Mouse (Mus musculus): ENCODE measurements around the gene Cib2. TPM values are rescaled to one million over a fixed set of nuclear protein-coding genes. Genes with fewer than 3 reads are reported as not detected.

Cib2 gene
- total and polyA plus RNA-seq, 3 experiments = 0.08 TPM; not detected in 2

DNA sequence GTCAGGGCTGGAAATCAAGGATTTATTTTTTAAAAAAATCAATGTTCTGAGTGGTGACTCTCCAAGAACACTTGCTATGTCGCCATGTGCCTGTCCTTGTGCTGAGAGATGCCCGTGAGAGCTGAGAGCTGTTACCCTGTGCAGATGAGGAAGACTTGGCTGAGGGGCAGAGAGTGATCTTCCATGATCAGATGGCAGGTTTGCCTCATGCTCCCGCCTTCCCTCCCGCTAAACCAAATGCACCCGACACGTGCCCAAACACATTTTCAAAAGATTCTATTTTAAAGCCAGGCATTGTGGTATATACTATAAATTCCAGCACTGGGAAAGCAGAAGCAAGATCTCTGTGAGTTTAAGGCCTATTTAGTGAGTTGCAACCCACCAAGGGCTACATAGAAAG, 29.2 kb downstream of the Cib2 start:
- ATAC-seq (ENCODE audit: extremely low read depth, insufficient number of reproducible peaks, low FRiP score, poor library complexity, severe bottlenecking) (no peak), DNase-seq (ENCODE audit: low spot score) (no peak)
- H3K9me3 ChIP-seq (replicated peaks) = no peaks in the 10 kb centered on the region
- H3K4me3 ChIP-seq (ENCODE audit: low read depth, low read length) = no peak overlapping the region
- no peaks in the 10 kb centered on the region for H3K36me3 ChIP-seq (replicated peaks)
- H3K27me3 ChIP-seq (ENCODE audit: insufficient read depth, low read length) = peaks cover 5% of the 10 kb centered on the region; the same call in 1 of the 2 replicates
- TF ChIP-seq GATA1 (IDR thresholded peaks at IDR 0.05; ENCODE audit: borderline replicate concordance, low read length) (no peak), TAL1 (conservative IDR thresholded peaks at IDR 0.05; ENCODE audit: low read depth, low read length) (no peak), GATA2 (IDR thresholded peaks at IDR 0.05; ENCODE audit: borderline replicate concordance, low read depth, low read length) (no peak), CTCF (IDR thresholded peaks at IDR 0.05; ENCODE audit: low read depth, low read length) (no peak), POLR2AphosphoS5 (IDR thresholded peaks at IDR 0.05; ENCODE audit: insufficient replicate concordance, low read depth, low read length) (no peak)
- no peaks in the 10 kb centered on the region for H3K4me1 ChIP-seq (ENCODE audit: insufficient read depth, low read depth, low read length)

DNA sequence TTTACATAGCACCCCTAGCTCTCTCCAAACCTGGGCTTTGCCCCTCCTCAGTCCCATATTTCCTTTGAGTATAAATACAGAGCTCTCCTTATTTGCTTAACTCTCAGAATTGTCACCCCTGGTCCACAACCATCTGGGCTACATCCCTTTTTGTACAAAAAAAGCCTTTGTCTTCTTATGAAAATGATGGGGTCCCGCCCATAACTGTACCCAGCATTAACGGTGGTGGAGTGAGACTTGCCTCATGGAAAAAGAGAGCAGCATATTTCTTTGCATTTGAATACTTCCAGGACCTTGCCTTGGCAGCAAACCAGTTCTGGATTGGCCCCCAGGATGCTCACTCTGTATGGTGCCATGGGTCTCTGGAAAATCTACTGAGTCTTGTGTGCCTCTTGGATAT, 30.1 kb downstream of the Cib2 start:
- TF ChIP-seq CTCF (IDR thresholded peaks at IDR 0.05; ENCODE audit: low read depth, low read length) = no peak
- TF ChIP-seq POLR2AphosphoS5 (IDR thresholded peaks at IDR 0.05; ENCODE audit: insufficient replicate concordance, low read depth, low read length) = no peak
- no peak for TF ChIP-seq TAL1 (conservative IDR thresholded peaks at IDR 0.05; ENCODE audit: low read depth, low read length)
- TF ChIP-seq GATA2 (IDR thresholded peaks at IDR 0.05; ENCODE audit: borderline replicate concordance, low read depth, low read length) = no peak
- no peak for TF ChIP-seq GATA1 (IDR thresholded peaks at IDR 0.05; ENCODE audit: borderline replicate concordance, low read length)
- H3K36me3 ChIP-seq (replicated peaks) = no peaks in the 10 kb centered on the region
- DNase-seq (ENCODE audit: low spot score) (no peak), ATAC-seq (ENCODE audit: extremely low read depth, insufficient number of reproducible peaks, low FRiP score, poor library complexity, severe bottlenecking) (no peak)
- peaks cover 5% of the 10 kb centered on the region; the same call in 1 of the 2 replicates for H3K27me3 ChIP-seq (ENCODE audit: insufficient read depth, low read length)
- H3K4me3 ChIP-seq (ENCODE audit: low read depth, low read length) = no peak overlapping the region
- no peaks in the 10 kb centered on the region for H3K9me3 ChIP-seq (replicated peaks)
- no peaks in the 10 kb centered on the region for H3K4me1 ChIP-seq (ENCODE audit: insufficient read depth, low read depth, low read length)

DNA sequence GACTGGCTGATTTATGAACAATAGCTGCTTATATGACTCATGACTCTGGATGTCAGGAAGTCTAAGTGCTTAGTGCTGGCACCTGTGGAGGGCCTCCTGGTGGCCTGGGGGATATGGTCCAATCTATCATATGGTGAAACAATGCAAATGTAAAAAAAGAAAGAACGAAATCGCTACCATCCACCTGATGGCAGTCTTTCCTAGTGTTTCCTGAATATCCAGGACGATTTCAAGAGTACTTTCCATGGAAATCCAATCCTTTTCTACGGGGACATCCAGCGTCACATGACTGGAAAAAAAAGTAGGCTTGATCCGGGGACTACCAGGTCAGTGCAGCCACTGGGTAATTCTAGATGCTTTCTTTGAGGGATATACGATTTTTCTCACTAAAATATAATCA, 32.3 kb downstream of the Cib2 start:
- H3K4me1 ChIP-seq (ENCODE audit: insufficient read depth, low read depth, low read length) = no peaks in the 10 kb centered on the region
- ATAC-seq (ENCODE audit: extremely low read depth, insufficient number of reproducible peaks, low FRiP score, poor library complexity, severe bottlenecking) = no peak
- H3K9me3 ChIP-seq (replicated peaks) = no peaks in the 10 kb centered on the region
- H3K36me3 ChIP-seq (replicated peaks) = no peaks in the 10 kb centered on the region
- H3K4me3 ChIP-seq (ENCODE audit: low read depth, low read length) = no peak overlapping the region
- TF ChIP-seq TAL1 (conservative IDR thresholded peaks at IDR 0.05; ENCODE audit: low read depth, low read length) (no peak), CTCF (IDR thresholded peaks at IDR 0.05; ENCODE audit: low read depth, low read length) (no peak), POLR2AphosphoS5 (IDR thresholded peaks at IDR 0.05; ENCODE audit: insufficient replicate concordance, low read depth, low read length) (no peak), GATA2 (IDR thresholded peaks at IDR 0.05; ENCODE audit: borderline replicate concordance, low read depth, low read length) (no peak)
- DNase-seq (ENCODE audit: low spot score) = no peak
- H3K27me3 ChIP-seq (ENCODE audit: insufficient read depth, low read length) = 0 out of 2 replicates have a peak, but pooled peaks cover 2% of the 10 kb centered on the region

DNA sequence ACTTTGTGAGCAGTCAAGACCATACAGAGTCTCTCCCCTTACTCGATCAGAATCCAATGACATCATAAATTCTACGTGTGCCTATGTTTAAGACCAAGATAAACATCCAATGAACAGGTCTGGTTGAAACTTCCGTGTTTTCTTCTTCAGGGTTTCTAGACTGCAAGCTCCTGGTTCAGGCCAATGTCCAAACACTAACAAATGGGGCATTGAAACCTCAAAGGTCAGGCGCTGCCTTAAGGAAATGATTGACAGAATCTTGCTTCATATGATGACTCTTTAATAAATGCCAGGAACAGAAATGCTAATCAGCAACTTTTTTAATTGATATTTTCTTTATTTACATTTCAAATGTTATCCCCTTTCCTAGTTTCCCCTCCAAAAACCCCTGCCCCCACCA, 39.7 kb downstream of the Cib2 start:
- Histone ChIP-seq H3K9me3 (replicated peaks) (no peaks in the 10 kb centered on the region), H3K27me3 (ENCODE audit: insufficient read depth, low read length) (peaks cover 5% of the 10 kb centered on the region; the same call in 1 of the 2 replicates), H3K4me3 (ENCODE audit: low read depth, low read length) (no peak overlapping the region), H3K4me1 (ENCODE audit: insufficient read depth, low read depth, low read length) (no peaks in the 10 kb centered on the region), H3K36me3 (replicated peaks) (no peaks in the 10 kb centered on the region)
- ATAC-seq (ENCODE audit: extremely low read depth, insufficient number of reproducible peaks, low FRiP score, poor library complexity, severe bottlenecking) = no peak
- TF ChIP-seq GATA2 (IDR thresholded peaks at IDR 0.05; ENCODE audit: borderline replicate concordance, low read depth, low read length) = no peak
- TF ChIP-seq TAL1 (conservative IDR thresholded peaks at IDR 0.05; ENCODE audit: low read depth, low read length) = no peak
- TF ChIP-seq GATA1 (IDR thresholded peaks at IDR 0.05; ENCODE audit: borderline replicate concordance, low read length) = no peak
- TF ChIP-seq POLR2AphosphoS5 (IDR thresholded peaks at IDR 0.05; ENCODE audit: insufficient replicate concordance, low read depth, low read length) = no peak
- no peak for TF ChIP-seq CTCF (IDR thresholded peaks at IDR 0.05; ENCODE audit: low read depth, low read length)
- DNase-seq (ENCODE audit: low spot score) = no peak

DNA sequence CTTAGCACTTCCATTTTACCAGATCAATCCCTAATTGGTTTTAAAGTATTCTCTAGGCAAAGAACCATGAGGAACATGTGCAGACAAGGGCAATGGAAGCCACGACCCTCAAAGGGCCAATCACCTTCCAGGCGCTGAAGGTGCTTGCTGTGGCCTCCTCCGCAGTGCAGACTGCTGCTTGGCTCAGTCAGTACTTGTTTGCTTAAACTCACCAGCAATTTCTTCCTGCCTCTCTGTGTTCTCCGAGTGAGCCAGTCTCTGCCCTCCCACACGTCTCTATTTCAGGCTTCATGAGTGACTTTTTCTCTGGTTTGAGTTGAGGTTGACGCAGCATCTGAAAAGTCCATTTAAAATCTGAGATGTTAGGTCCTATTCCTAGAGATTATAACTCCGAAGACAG, 41.1 kb downstream of the Cib2 start:
- Histone ChIP-seq H3K36me3 (replicated peaks) (no peaks in the 10 kb centered on the region), H3K4me1 (ENCODE audit: insufficient read depth, low read depth, low read length) (no peaks in the 10 kb centered on the region), H3K4me3 (ENCODE audit: low read depth, low read length) (no peak overlapping the region), H3K27me3 (ENCODE audit: insufficient read depth, low read length) (peaks cover 5% of the 10 kb centered on the region), H3K9me3 (replicated peaks) (no peaks in the 10 kb centered on the region)
- DNase-seq (ENCODE audit: low spot score) (no peak), ATAC-seq (ENCODE audit: extremely low read depth, insufficient number of reproducible peaks, low FRiP score, poor library complexity, severe bottlenecking) (no peak)
- TF ChIP-seq POLR2AphosphoS5 (IDR thresholded peaks at IDR 0.05; ENCODE audit: insufficient replicate concordance, low read depth, low read length) (no peak), TAL1 (conservative IDR thresholded peaks at IDR 0.05; ENCODE audit: low read depth, low read length) (no peak), GATA1 (IDR thresholded peaks at IDR 0.05; ENCODE audit: borderline replicate concordance, low read length) (no peak), CTCF (IDR thresholded peaks at IDR 0.05; ENCODE audit: low read depth, low read length) (no peak), GATA2 (IDR thresholded peaks at IDR 0.05; ENCODE audit: borderline replicate concordance, low read depth, low read length) (no peak)

DNA sequence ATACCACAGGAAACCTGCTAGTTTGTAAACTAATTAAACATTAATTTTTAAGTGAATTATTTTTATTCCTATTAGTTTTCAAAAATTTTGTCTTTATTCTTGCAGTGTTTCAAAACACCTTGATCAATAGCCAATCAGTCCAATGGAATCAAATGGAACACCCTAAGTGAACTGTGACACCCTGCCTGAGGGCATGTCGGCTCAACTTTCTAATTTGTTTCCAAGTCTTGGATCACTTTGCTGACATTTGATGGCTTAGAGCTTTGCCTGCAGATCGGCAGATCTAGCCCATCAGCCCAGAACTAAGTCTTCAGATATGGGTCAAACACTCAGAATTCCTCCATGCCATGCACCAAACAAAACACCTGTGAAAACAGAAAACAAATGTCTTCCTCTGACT, 44.0 kb downstream of the Cib2 start:
- no peak for TF ChIP-seq CTCF (IDR thresholded peaks at IDR 0.05; ENCODE audit: low read depth, low read length)
- TF ChIP-seq POLR2AphosphoS5 (IDR thresholded peaks at IDR 0.05; ENCODE audit: insufficient replicate concordance, low read depth, low read length) = no peak
- no peak for TF ChIP-seq GATA1 (IDR thresholded peaks at IDR 0.05; ENCODE audit: borderline replicate concordance, low read length)
- TF ChIP-seq TAL1 (conservative IDR thresholded peaks at IDR 0.05; ENCODE audit: low read depth, low read length) = no peak
- TF ChIP-seq GATA2 (IDR thresholded peaks at IDR 0.05; ENCODE audit: borderline replicate concordance, low read depth, low read length) = no peak
- ATAC-seq (ENCODE audit: extremely low read depth, insufficient number of reproducible peaks, low FRiP score, poor library complexity, severe bottlenecking) (no peak), DNase-seq (ENCODE audit: low spot score) (no peak)
- Histone ChIP-seq H3K9me3 (replicated peaks) (no peaks in the 10 kb centered on the region), H3K27me3 (ENCODE audit: insufficient read depth, low read length) (peaks cover 5% of the 10 kb centered on the region), H3K36me3 (replicated peaks) (no peaks in the 10 kb centered on the region), H3K4me1 (ENCODE audit: insufficient read depth, low read depth, low read length) (no peaks in the 10 kb centered on the region), H3K4me3 (ENCODE audit: low read depth, low read length) (no peak overlapping the region)
